Mouse (Mus musculus) cortical plate, adult 2 months (tissue): ENCODE results near the gene Spns2. TPM values are rescaled to one million over a fixed set of nuclear protein-coding genes. Genes with fewer than 3 reads are reported as not detected.

Source experiments
- H3K27ac ChIP-seq: fragments of 200-500 bp; 2 replicates; pipeline ENCODE4 v1.5.1; 2012; ENCODE audit warnings: low read length, control low read depth, inconsistent platforms; ENCODE audit not compliant: insufficient read depth
- H3K4me1 ChIP-seq: fragments of 200-500 bp; 2 replicates; pipeline ENCODE4 v1.6.1; 2011; ENCODE audit warnings: low read length; ENCODE audit not compliant: control insufficient read depth, insufficient read depth
- H3K4me3 ChIP-seq: fragments of 200-500 bp; 2 replicates; pipeline ENCODE4 v1.5.1; 2011; ENCODE audit warnings: mild to moderate bottlenecking, low read length, control low read depth; ENCODE audit not compliant: insufficient read depth
- CTCF ChIP-seq: fragments of 200-500 bp; IDR thresholded peaks from 2 replicates; pipeline ENCODE4 v1.5.1; 2011; ENCODE audit warnings: mild to moderate bottlenecking, control low read depth, low read length; ENCODE audit not compliant: insufficient read depth; ENCODE audit errors: extremely low read depth
- POLR2A ChIP-seq: fragments of 200-500 bp; IDR thresholded peaks from 2 replicates; pipeline ENCODE4 v1.6.1; 2011; ENCODE audit warnings: mild to moderate bottlenecking, low read length, control low read depth; ENCODE audit not compliant: insufficient read depth; ENCODE audit errors: extremely low read depth
- polyA plus RNA-seq: library from polyadenylated mRNA; depleted of rRNA; stranded (reverse); fragments of >200 nt; gene quantifications from 2 replicates; pipeline ENCODE4 v1.2.3, GENCODE M21; 2012

Gene Spns2
- polyA plus RNA-seq, 1 experiment = 45.2 TPM

DNA sequence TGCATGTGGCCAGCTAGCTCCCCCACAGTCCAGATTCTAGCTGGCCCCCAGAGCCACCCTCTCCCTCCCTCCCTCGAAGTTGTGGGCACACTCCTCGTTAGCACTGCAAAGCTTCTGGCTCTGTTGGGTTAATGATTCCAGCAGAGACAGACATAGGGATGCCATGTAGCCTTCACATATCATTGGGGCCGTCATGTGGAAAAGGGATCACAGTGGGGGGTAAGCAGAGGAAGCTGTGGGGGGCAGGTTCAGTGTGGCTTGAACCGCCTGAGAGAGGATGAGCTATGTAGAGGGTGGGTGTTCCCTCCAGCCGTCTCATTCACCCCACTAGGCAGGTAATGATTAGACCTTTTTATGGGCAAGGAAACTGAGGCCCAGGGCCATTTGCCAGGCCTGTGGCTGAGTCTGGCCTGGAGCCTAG is 13.8 kb upstream of the Spns2 start:
- Histone ChIP-seq H3K4me3 (no peak overlapping the region), H3K27ac (no peak overlapping the region), H3K4me1 (peaks cover 6% of the 10 kb centered on the region)
- no peak for TF ChIP-seq POLR2A
- TF ChIP-seq CTCF = no peak

DNA sequence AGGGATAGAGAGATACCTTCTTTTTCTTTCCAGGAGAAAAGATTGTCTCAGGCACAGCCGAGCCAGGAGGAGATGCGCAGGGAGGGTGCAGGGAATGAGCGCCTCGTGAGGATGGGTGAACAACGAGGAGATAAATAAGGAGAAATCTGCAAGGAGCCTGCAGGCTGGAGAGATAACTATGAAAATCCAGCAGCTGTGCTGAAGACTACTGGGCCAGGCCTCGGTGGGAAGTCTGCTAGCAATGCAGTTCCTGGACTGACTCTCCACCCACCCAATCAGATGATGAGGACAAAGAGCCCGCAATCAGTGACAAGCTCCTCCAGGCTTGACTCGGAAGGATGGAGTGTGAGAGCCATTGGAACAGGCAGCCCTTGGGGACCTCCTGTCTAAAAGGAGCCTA is 12.5 kb upstream of the Spns2 start:
- TF ChIP-seq POLR2A (peak; percentile 63), CTCF (no peak)
- Histone ChIP-seq H3K27ac (no peak overlapping the region), H3K4me1 (peaks cover 6% of the 10 kb centered on the region), H3K4me3 (no peak overlapping the region)

DNA sequence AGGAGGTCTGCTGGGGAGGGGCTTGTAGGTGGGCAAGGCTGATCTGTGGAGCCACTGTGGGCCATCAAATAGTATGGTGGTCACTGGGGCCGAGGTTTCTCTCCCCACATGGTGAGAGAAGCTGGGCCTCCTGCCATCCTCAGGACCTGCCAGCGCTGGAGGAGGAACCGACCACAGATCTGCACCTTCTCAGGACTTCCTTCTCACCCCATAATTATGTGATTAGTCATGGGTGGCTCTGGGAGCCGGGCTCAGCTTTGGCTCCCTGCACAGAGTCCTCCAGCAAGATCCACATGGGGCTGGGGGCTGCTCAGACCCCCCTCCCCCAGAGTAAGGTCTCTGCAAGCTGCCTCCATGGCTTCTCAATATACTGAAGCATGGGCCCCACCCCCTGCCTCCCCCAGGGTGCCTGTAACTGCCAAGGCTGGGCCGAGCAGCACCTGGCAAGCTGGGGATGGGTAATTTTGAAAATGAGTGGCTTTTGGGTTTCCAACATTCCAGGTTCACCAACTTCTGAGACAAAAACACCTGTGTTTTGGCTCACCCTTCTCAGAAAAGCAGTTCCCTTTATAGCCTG is 11.8 kb upstream of the Spns2 start:
- peaks cover 6% of the 10 kb centered on the region for H3K4me1 ChIP-seq
- TF ChIP-seq POLR2A (no peak), CTCF (no peak)
- no peak overlapping the region for H3K4me3 ChIP-seq
- H3K27ac ChIP-seq = no peak overlapping the region; the same call in 1 of the 2 replicates

GRCm38 (mm10) chr11:72500139-72500538 is 10.4 kb upstream of the Spns2 start:
- Histone ChIP-seq H3K4me1 (peaks cover 6% of the 10 kb centered on the region), H3K4me3 (no peak overlapping the region), H3K27ac (no peak overlapping the region)
- TF ChIP-seq POLR2A (no peak), CTCF (no peak)

GRCm38 (mm10) chr11:72497367-72497766 is 7.7 kb upstream of the Spns2 start:
- no peak for TF ChIP-seq CTCF
- TF ChIP-seq POLR2A = no peak
- Histone ChIP-seq H3K4me3 (no peak overlapping the region), H3K27ac (no peak overlapping the region), H3K4me1 (peaks cover 5% of the 10 kb centered on the region; the same call in 1 of the 2 replicates)

DNA sequence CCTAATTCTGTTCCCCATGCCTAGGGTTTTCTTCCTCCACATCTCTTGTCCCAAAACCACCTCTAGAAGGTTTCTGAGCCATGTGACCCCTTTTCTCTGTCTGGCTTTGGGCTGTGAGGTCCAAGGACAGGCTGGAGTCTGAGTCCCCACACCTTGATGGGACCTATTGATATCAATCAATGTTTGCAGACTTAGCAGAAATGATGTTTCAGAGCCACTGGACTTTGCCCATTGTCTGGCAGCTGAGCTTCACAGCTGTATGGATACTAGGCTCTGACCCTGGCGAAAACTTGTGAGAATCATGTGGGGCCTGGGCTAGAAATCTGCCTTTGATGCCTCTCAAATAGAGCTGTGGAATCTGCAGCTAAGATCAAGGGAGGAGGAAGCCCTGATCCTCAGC is 7.1 kb upstream of the Spns2 start:
- TF ChIP-seq POLR2A (no peak), CTCF (no peak)
- no peak overlapping the region for H3K4me3 ChIP-seq
- peaks cover 5% of the 10 kb centered on the region; the same call in 1 of the 2 replicates for H3K4me1 ChIP-seq
- H3K27ac ChIP-seq = no peak overlapping the region

DNA sequence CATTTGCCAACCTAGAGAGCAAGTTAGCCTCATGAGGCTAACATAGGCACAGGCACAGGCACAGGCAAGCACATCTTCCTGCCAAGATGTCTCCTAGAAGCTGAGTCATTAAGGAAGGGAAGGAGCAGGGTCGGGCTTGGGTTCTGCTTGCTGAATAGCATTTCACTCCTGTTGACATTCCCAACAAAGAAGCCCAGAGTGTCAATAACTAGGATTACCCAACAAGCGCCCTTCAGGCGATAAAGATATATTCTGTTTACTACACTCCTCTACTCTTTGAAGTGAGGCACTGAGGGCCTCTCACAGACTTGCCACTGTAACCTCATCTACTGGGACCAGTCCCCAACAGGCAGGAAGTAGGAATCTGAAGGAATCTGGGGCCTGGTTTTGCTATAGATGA is 6.4 kb upstream of the Spns2 start:
- H3K27ac ChIP-seq = no peak overlapping the region
- H3K4me3 ChIP-seq = no peak overlapping the region
- peaks cover 2% of the 10 kb centered on the region; the same call in 1 of the 2 replicates for H3K4me1 ChIP-seq
- no peak for TF ChIP-seq CTCF
- no peak for TF ChIP-seq POLR2A

DNA sequence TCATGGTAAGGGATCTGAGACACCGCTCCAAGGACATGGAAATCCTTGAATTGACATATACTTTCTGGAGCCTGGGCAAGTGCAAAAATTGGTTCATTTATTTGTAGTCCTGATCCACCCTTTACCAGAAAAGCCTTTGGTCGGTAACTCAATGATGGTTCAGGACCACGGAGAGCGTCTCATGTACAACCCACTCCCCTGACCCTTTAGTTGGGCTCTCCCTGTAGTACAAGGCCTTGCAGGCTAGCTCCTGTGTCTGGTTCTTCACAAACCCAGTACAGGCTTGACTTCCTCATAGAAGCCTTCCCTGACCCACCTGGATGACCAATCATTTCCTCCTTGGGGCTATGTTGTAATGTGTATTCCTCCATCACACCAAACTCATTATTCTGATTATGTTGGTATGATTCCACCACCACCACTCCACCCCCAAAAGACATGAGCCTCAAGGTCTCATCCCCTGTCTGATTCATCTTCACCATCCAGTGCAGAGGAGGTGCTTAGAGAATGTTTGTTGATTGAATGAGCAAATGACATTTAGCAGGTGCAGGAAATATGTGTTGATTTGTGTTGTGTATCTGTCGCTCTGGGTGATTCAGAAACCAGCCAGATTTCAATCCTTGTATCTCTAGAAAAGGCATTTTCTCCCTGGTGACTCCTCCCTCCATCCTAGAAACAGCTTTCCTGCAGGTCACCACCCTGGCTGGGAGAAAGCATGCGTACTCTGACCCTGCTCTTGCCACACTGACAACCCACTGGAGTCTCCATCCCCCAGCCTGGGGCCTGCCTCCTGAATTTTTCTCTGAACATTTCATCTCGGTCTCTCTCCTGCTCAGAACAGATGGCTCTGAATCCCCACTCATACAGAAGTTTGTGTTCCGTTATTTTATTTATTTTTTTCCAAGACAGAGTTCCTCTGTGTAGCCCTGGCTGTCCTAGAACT is 4.6 kb upstream of the Spns2 start:
- Histone ChIP-seq H3K27ac (no peak overlapping the region; the same call in 1 of the 2 replicates), H3K4me3 (no peak overlapping the region), H3K4me1 (peaks cover 2% of the 10 kb centered on the region; the same call in 1 of the 2 replicates)
- TF ChIP-seq POLR2A (no peak), CTCF (no peak)

DNA sequence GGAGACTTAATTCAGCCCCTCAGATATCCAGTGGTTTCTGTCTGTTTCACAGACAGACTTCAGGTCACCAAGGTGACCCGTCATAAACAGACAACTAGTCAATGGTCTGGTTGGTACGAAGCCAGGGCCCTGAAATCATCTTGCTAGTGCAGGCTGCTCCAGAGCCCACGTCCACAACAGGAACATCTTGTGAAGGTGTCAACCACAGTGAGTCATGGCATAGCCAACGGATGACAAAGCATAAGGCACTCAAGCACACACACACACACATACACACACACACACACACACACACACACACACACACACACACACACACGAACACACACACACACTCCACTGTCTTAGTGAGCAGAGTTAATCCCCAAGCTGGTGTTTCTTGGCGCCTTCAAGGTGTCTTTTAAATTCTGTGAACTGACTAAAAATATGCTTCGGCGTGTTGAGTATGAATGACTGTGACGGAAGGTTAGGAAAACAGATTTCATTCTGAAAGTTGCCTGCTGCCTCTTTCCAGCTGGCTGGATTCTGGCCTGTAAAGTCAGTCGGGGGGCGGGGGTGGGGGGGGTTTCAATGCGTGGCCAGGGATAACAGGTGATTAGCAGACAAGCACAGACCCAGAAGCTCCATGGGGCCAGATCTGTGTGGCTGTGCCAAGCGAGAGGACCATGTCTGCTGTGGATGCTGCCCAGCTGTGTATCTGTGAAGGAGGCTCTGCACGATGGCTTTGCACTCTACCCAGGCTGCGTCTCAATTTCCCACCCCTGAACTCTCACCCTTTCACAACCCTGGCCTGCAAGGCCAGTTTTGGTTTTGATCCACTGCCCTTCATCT is 1.6 kb upstream of the Spns2 start:
- Histone ChIP-seq H3K4me1 (peaks cover 4% of the 10 kb centered on the region; the same call in 1 of the 2 replicates), H3K27ac (no peak overlapping the region), H3K4me3 (no peak overlapping the region)
- TF ChIP-seq CTCF (no peak), POLR2A (no peak)

DNA sequence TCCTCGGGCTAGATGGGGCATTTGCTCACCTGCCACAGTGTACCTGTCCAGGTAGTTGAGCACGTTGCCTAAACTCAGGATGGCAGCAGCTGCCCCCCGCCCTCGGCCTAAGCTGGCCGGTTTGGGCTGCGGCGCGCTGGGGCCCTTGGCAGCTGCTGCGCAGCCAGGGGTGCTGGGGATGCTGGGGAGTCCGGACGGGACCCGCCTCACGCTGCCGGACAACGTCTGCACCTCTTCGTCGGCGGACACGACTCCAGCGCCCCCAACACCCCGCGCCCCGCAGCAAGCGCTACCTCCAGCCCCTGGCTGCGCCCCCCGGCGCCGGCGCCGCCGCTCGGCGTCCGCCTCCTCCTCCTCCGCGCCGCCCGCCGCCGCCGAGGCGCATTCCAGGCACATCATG is 307 bp downstream of the Spns2 start:
- TF ChIP-seq POLR2A (no peak), CTCF (no peak)
- H3K4me1 ChIP-seq = peaks cover 6% of the 10 kb centered on the region
- H3K4me3 ChIP-seq = peak overlapping the region; percentile 81
- H3K27ac ChIP-seq = peak overlapping the region; percentile 89
